Mouse (Mus musculus): ENCODE measurements around the gene Bysl. TPM values are rescaled to one million over a fixed set of nuclear protein-coding genes. Genes with fewer than 3 reads are reported as not detected.

The Bysl gene
- total and polyA plus RNA-seq, 3 experiments, result 8.1 to 35.2 (median 11.3) TPM

DNA sequence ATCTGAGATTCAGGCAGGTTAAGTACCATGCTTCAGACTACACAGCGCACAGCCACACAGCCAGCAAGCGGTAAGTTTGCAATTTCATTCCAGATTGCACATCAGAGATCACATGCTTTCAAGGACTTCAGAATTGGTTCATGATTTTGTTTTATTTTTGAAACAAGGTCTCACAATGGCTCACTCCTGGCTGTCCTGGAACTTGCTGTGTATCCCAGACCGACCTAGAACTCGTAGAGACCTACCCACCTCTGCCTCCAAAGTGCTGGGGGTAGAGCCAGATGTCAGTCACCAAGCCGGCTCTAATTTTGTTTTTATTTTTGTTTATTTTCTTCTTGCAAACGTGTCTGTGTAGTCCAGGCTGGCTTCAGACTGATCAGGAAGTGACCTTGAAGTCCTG is 48.4 kb downstream of the Bysl start:
- no peak for TF ChIP-seq GATA1 (IDR thresholded peaks at IDR 0.05; ENCODE audit: borderline replicate concordance, low read length)
- TF ChIP-seq TAL1 (conservative IDR thresholded peaks at IDR 0.05; ENCODE audit: low read depth, low read length), result no peak
- no peak for TF ChIP-seq GATA2 (IDR thresholded peaks at IDR 0.05; ENCODE audit: borderline replicate concordance, low read depth, low read length)
- no peak for TF ChIP-seq POLR2AphosphoS5 (IDR thresholded peaks at IDR 0.05; ENCODE audit: insufficient replicate concordance, low read depth, low read length)
- no peak for TF ChIP-seq CTCF (IDR thresholded peaks at IDR 0.05; ENCODE audit: low read depth, low read length)
- Histone ChIP-seq H3K9me3 (replicated peaks) (no peaks in the 10 kb centered on the region), H3K4me3 (ENCODE audit: low read depth, low read length) (no peak overlapping the region), H3K27me3 (ENCODE audit: insufficient read depth, low read length) (no peaks in the 10 kb centered on the region), H3K4me1 (ENCODE audit: insufficient read depth, low read depth, low read length) (peaks cover 45% of the 10 kb centered on the region), H3K36me3 (replicated peaks) (peaks cover 31% of the 10 kb centered on the region)
- no peak for DNase-seq (ENCODE audit: low spot score)
- no peak for ATAC-seq (ENCODE audit: extremely low read depth, insufficient number of reproducible peaks, low FRiP score, poor library complexity, severe bottlenecking)

DNA sequence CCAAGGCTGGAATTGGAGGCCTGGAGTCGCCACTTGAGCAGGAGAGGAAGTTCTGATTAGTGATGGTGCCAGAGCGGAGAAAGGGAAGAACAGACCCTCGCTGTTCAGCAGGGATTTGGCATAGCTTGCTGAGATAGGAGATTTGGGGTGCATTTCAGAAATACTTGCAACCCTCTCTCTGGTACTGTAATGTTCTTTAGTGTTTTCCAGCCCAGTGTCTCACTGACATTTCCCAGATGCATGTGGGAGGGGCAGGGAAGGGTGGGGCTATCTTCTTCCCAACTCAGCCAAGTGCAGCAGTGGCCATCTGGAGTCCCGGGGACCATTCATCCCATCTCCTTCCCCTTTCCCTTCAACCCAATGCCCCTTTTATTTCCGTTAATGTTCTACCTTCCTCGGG is 51.6 kb downstream of the Bysl start:
- H3K4me1 ChIP-seq (ENCODE audit: insufficient read depth, low read depth, low read length), result peaks cover 15% of the 10 kb centered on the region
- DNase-seq (ENCODE audit: low spot score) (no peak), ATAC-seq (ENCODE audit: extremely low read depth, insufficient number of reproducible peaks, low FRiP score, poor library complexity, severe bottlenecking) (no peak)
- TF ChIP-seq GATA2 (IDR thresholded peaks at IDR 0.05; ENCODE audit: borderline replicate concordance, low read depth, low read length), result no peak
- no peak for TF ChIP-seq TAL1 (conservative IDR thresholded peaks at IDR 0.05; ENCODE audit: low read depth, low read length)
- TF ChIP-seq GATA1 (IDR thresholded peaks at IDR 0.05; ENCODE audit: borderline replicate concordance, low read length), result no peak
- TF ChIP-seq POLR2AphosphoS5 (IDR thresholded peaks at IDR 0.05; ENCODE audit: insufficient replicate concordance, low read depth, low read length), result no peak
- TF ChIP-seq CTCF (IDR thresholded peaks at IDR 0.05; ENCODE audit: low read depth, low read length), result no peak
- no peak overlapping the region for H3K4me3 ChIP-seq (ENCODE audit: low read depth, low read length)
- peaks cover 37% of the 10 kb centered on the region for H3K36me3 ChIP-seq (replicated peaks)
- H3K9me3 ChIP-seq (replicated peaks), result no peaks in the 10 kb centered on the region
- no peaks in the 10 kb centered on the region for H3K27me3 ChIP-seq (ENCODE audit: insufficient read depth, low read length)

DNA sequence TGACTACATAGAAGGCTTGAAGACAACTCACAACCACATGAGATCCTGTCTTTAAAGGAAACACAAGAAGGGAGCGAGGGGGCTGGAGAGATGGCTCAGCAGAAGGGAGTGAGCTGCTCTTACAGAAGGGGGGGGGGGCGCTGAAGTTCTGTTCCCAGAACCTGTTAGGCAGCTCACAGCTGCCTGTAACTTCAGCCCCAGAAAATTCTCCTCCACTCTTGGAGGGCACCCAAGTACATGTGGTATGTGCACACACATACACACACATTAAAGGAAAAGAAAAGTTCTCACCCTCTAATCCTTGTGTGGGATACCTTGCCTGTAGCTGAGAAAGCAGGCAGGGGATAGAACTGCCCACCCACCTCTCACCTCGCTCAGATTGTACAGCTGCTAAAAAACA is 54.1 kb downstream of the Bysl start:
- Histone ChIP-seq H3K4me1 (ENCODE audit: insufficient read depth, low read depth, low read length) (peaks cover 6% of the 10 kb centered on the region; the same call in 1 of the 2 replicates), H3K27me3 (ENCODE audit: insufficient read depth, low read length) (no peaks in the 10 kb centered on the region), H3K9me3 (replicated peaks) (no peaks in the 10 kb centered on the region), H3K36me3 (replicated peaks) (peaks cover 37% of the 10 kb centered on the region), H3K4me3 (ENCODE audit: low read depth, low read length) (no peak overlapping the region)
- ATAC-seq (ENCODE audit: extremely low read depth, insufficient number of reproducible peaks, low FRiP score, poor library complexity, severe bottlenecking), result no peak
- TF ChIP-seq TAL1 (conservative IDR thresholded peaks at IDR 0.05; ENCODE audit: low read depth, low read length), result no peak
- no peak for TF ChIP-seq GATA2 (IDR thresholded peaks at IDR 0.05; ENCODE audit: borderline replicate concordance, low read depth, low read length)
- no peak for TF ChIP-seq CTCF (IDR thresholded peaks at IDR 0.05; ENCODE audit: low read depth, low read length)
- TF ChIP-seq POLR2AphosphoS5 (IDR thresholded peaks at IDR 0.05; ENCODE audit: insufficient replicate concordance, low read depth, low read length), result no peak
- no peak for TF ChIP-seq GATA1 (IDR thresholded peaks at IDR 0.05; ENCODE audit: borderline replicate concordance, low read length)
- DNase-seq (ENCODE audit: low spot score), result no peak

DNA sequence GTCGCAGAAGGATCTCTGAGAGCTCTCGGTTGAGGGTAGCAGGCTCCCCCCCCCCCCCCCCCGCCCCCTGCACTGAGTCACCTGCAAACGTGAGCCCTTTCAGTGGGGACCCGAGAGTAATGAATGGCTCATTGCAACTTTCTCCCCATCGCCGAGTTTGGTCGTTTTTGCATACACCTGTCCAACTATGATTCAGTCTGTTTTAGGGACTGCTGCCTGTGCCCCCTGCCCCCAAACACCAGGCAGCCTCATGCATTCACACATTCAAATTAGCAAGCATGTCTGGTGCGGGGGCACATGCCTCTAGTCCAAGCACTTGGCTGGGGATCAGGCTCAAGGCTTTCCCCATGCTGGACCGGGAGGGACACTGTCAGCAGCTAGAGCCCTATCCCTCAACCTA is 56.7 kb downstream of the Bysl start:
- Histone ChIP-seq H3K9me3 (replicated peaks) (no peaks in the 10 kb centered on the region), H3K4me1 (ENCODE audit: insufficient read depth, low read depth, low read length) (peaks cover 10% of the 10 kb centered on the region)
- TF ChIP-seq POLR2AphosphoS5 (IDR thresholded peaks at IDR 0.05; ENCODE audit: insufficient replicate concordance, low read depth, low read length) (no peak), GATA2 (IDR thresholded peaks at IDR 0.05; ENCODE audit: borderline replicate concordance, low read depth, low read length) (no peak), CTCF (IDR thresholded peaks at IDR 0.05; ENCODE audit: low read depth, low read length) (no peak), TAL1 (conservative IDR thresholded peaks at IDR 0.05; ENCODE audit: low read depth, low read length) (no peak), GATA1 (IDR thresholded peaks at IDR 0.05; ENCODE audit: borderline replicate concordance, low read length) (no peak)

DNA sequence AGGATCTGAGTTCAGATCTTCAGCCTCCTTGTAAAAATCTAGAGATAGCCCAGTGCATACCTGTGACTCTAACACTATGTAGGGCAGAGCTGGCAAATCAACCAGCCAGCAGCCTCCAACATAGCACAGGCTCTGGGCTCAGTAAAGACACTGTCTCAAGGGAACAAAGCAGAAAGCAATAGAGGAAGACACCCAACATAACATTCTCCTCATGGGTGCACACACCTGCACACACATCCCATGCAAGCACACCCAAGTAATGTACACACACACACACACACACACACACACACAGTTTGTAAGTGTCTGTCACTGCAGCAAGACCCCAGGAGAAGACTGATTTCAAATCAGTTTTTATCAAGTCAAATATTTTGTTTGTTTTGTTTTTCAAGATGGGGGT is 58.3 kb downstream of the Bysl start:
- Histone ChIP-seq H3K36me3 (replicated peaks) (peaks cover 29% of the 10 kb centered on the region), H3K4me3 (ENCODE audit: low read depth, low read length) (no peak overlapping the region), H3K4me1 (ENCODE audit: insufficient read depth, low read depth, low read length) (peaks cover 13% of the 10 kb centered on the region), H3K27me3 (ENCODE audit: insufficient read depth, low read length) (no peaks in the 10 kb centered on the region), H3K9me3 (replicated peaks) (no peaks in the 10 kb centered on the region)
- DNase-seq (ENCODE audit: low spot score) (no peak), ATAC-seq (ENCODE audit: extremely low read depth, insufficient number of reproducible peaks, low FRiP score, poor library complexity, severe bottlenecking) (no peak)
- TF ChIP-seq GATA1 (IDR thresholded peaks at IDR 0.05; ENCODE audit: borderline replicate concordance, low read length) (no peak), TAL1 (conservative IDR thresholded peaks at IDR 0.05; ENCODE audit: low read depth, low read length) (no peak), CTCF (IDR thresholded peaks at IDR 0.05; ENCODE audit: low read depth, low read length) (no peak), GATA2 (IDR thresholded peaks at IDR 0.05; ENCODE audit: borderline replicate concordance, low read depth, low read length) (no peak), POLR2AphosphoS5 (IDR thresholded peaks at IDR 0.05; ENCODE audit: insufficient replicate concordance, low read depth, low read length) (no peak)

More for the DNA sequence above, 56.7 kb downstream of the Bysl start:
- Histone ChIP-seq H3K27me3 (ENCODE audit: insufficient read depth, low read length) (no peaks in the 10 kb centered on the region), H3K4me3 (ENCODE audit: low read depth, low read length) (no peak overlapping the region), H3K36me3 (replicated peaks) (peaks cover 29% of the 10 kb centered on the region)
- ATAC-seq (ENCODE audit: extremely low read depth, insufficient number of reproducible peaks, low FRiP score, poor library complexity, severe bottlenecking) (no peak), DNase-seq (ENCODE audit: low spot score) (no peak)

DNA sequence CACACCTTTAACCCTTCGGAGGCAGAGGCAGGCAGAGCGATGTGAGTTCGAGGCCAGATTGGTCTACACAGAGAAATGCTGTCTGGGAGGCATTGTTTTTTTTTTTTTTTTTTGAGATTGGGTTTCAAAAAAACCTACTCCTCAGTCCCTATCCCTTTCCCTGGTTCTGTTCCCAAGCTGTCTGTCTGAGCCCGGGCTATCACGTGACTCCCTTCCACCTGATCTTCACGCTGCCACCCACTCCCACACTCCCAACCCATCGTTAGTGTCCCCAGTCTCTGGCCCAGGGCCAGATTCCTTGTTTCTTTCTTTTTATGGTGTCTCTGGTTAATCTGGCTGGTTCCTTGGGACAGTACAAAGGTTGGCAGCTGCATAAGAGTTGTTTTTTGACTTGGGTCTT is 60.2 kb downstream of the Bysl start:
- TF ChIP-seq POLR2AphosphoS5 (IDR thresholded peaks at IDR 0.05; ENCODE audit: insufficient replicate concordance, low read depth, low read length), result no peak
- no peak for TF ChIP-seq GATA1 (IDR thresholded peaks at IDR 0.05; ENCODE audit: borderline replicate concordance, low read length)
- no peak for TF ChIP-seq GATA2 (IDR thresholded peaks at IDR 0.05; ENCODE audit: borderline replicate concordance, low read depth, low read length)
- TF ChIP-seq TAL1 (conservative IDR thresholded peaks at IDR 0.05; ENCODE audit: low read depth, low read length), result no peak
- no peak for TF ChIP-seq CTCF (IDR thresholded peaks at IDR 0.05; ENCODE audit: low read depth, low read length)
- ATAC-seq (ENCODE audit: extremely low read depth, insufficient number of reproducible peaks, low FRiP score, poor library complexity, severe bottlenecking) (no peak), DNase-seq (ENCODE audit: low spot score) (no peak)
- Histone ChIP-seq H3K9me3 (replicated peaks) (no peaks in the 10 kb centered on the region), H3K27me3 (ENCODE audit: insufficient read depth, low read length) (no peaks in the 10 kb centered on the region), H3K4me1 (ENCODE audit: insufficient read depth, low read depth, low read length) (peaks cover 18% of the 10 kb centered on the region), H3K4me3 (ENCODE audit: low read depth, low read length) (no peak overlapping the region), H3K36me3 (replicated peaks) (peaks cover 21% of the 10 kb centered on the region)

Other genes with a start within 250 kb of the Bysl start
- gene Mrps10, start 242.6 kb downstream of the Bysl start, total RNA-seq (2014; fragmentation: Nextera tagmentation), result 64.7 and 71.5 TPM in 2 replicates
- 43.0 and 48.0 TPM in 2 replicates for gene Mrps10, start 242.6 kb downstream of the Bysl start, total RNA-seq (2017)
- 50.0 and 65.5 TPM in 2 replicates for gene Mrps10, start 242.6 kb downstream of the Bysl start, polyA plus RNA-seq (2012)
- not detected in 2 replicates for gene Guca1b, start 226.1 kb downstream of the Bysl start, total RNA-seq (2014; fragmentation: Nextera tagmentation)
- not detected in 2 replicates for gene Guca1b, start 226.1 kb downstream of the Bysl start, total RNA-seq (2017)
- not detected in 2 replicates for gene Guca1b, start 226.1 kb downstream of the Bysl start, polyA plus RNA-seq (2012)
- gene Guca1a, start 210.9 kb downstream of the Bysl start, total RNA-seq (2014; fragmentation: Nextera tagmentation), result not detected in 2 replicates
- gene Guca1a, start 210.9 kb downstream of the Bysl start, total RNA-seq (2017), result not detected in 2 replicates
- gene Guca1a, start 210.9 kb downstream of the Bysl start, polyA plus RNA-seq (2012), result 0.08 and 0.10 TPM in 2 replicates
- gene AI661453, start 174.9 kb downstream of the Bysl start, total RNA-seq (2014; fragmentation: Nextera tagmentation), result not detected in 2 replicates
- gene AI661453, start 174.9 kb downstream of the Bysl start, total RNA-seq (2017), result under 0.01 and 0.06 TPM in 2 replicates
- 0.02 and 0.03 TPM in 2 replicates for gene AI661453, start 174.9 kb downstream of the Bysl start, polyA plus RNA-seq (2012)
- not detected in 2 replicates for gene 1700001C19Rik, start 174.1 kb downstream of the Bysl start, total RNA-seq (2014; fragmentation: Nextera tagmentation)
- 0.17 TPM in 1 of 2 replicates, not detected in the other for gene 1700001C19Rik, start 174.1 kb downstream of the Bysl start, total RNA-seq (2017)
- not detected in 2 replicates for gene 1700001C19Rik, start 174.1 kb downstream of the Bysl start, polyA plus RNA-seq (2012)
- gene Taf8, start 109.2 kb downstream of the Bysl start, total RNA-seq (2014; fragmentation: Nextera tagmentation), result 29.1 and 31.1 TPM in 2 replicates
- 39.8 and 47.0 TPM in 2 replicates for gene Taf8, start 109.2 kb downstream of the Bysl start, total RNA-seq (2017)
- 22.3 and 22.4 TPM in 2 replicates for gene Taf8, start 109.2 kb downstream of the Bysl start, polyA plus RNA-seq (2012)
- gene Ccnd3, start 106.4 kb downstream of the Bysl start, total RNA-seq (2014; fragmentation: Nextera tagmentation), result 229 and 238 TPM in 2 replicates
- 134 and 143 TPM in 2 replicates for gene Ccnd3, start 106.4 kb downstream of the Bysl start, total RNA-seq (2017)
- 426 and 439 TPM in 2 replicates for gene Ccnd3, start 106.4 kb downstream of the Bysl start, polyA plus RNA-seq (2012)
- 36.4 and 38.8 TPM in 2 replicates for gene Med20, start 90 bp upstream of the Bysl start, total RNA-seq (2014; fragmentation: Nextera tagmentation)
- gene Med20, start 90 bp upstream of the Bysl start, total RNA-seq (2017), result 59.8 and 60.8 TPM in 2 replicates
- 6.0 and 9.9 TPM in 2 replicates for gene Med20, start 90 bp upstream of the Bysl start, polyA plus RNA-seq (2012)
- 2.7 and 9.6 TPM in 2 replicates for gene Gm20517, start 97 bp upstream of the Bysl start, total RNA-seq (2014; fragmentation: Nextera tagmentation)
- 1.2 and 2.0 TPM in 2 replicates for gene Gm20517, start 97 bp upstream of the Bysl start, total RNA-seq (2017)
- 0.05 TPM in 1 of 2 replicates, not detected in the other for gene Gm20517, start 97 bp upstream of the Bysl start, polyA plus RNA-seq (2012)
- 16.0 and 41.7 TPM in 2 replicates for gene Usp49, start 19.2 kb upstream of the Bysl start, total RNA-seq (2014; fragmentation: Nextera tagmentation)
- 5.3 and 6.0 TPM in 2 replicates for gene Usp49, start 19.2 kb upstream of the Bysl start, total RNA-seq (2017)
- 15.6 and 16.4 TPM in 2 replicates for gene Usp49, start 19.2 kb upstream of the Bysl start, polyA plus RNA-seq (2012)
- 343 and 409 TPM in 2 replicates for gene Tomm6, start 76.9 kb upstream of the Bysl start, total RNA-seq (2014; fragmentation: Nextera tagmentation)
- 55.4 and 69.9 TPM in 2 replicates for gene Tomm6, start 76.9 kb upstream of the Bysl start, total RNA-seq (2017)
- 258 and 272 TPM in 2 replicates for gene Tomm6, start 76.9 kb upstream of the Bysl start, polyA plus RNA-seq (2012)
- gene Frs3, start 77.5 kb upstream of the Bysl start, total RNA-seq (2014; fragmentation: Nextera tagmentation), result 1.5 and 2.1 TPM in 2 replicates
- gene Frs3, start 77.5 kb upstream of the Bysl start, total RNA-seq (2017), result 1.6 and 2.1 TPM in 2 replicates
- gene Frs3, start 77.5 kb upstream of the Bysl start, polyA plus RNA-seq (2012), result 2.0 and 3.0 TPM in 2 replicates
- gene Gm21981, start 83.0 kb upstream of the Bysl start, total RNA-seq (2014; fragmentation: Nextera tagmentation), result not detected in 2 replicates
- gene Gm21981, start 83.0 kb upstream of the Bysl start, total RNA-seq (2017), result 0.12 and 0.71 TPM in 2 replicates
- gene Gm21981, start 83.0 kb upstream of the Bysl start, polyA plus RNA-seq (2012), result 0.21 and 0.44 TPM in 2 replicates
- gene Prickle4, start 83.2 kb upstream of the Bysl start, total RNA-seq (2014; fragmentation: Nextera tagmentation), result not detected in 2 replicates
- gene Prickle4, start 83.2 kb upstream of the Bysl start, total RNA-seq (2017), result 1.2 TPM in 1 of 2 replicates, not detected in the other
- gene Prickle4, start 83.2 kb upstream of the Bysl start, polyA plus RNA-seq (2012), result 3.4 and 3.5 TPM in 2 replicates
- gene Pgc, start 115.3 kb upstream of the Bysl start, total RNA-seq (2014; fragmentation: Nextera tagmentation), result not detected in 2 replicates
- not detected in 2 replicates for gene Pgc, start 115.3 kb upstream of the Bysl start, total RNA-seq (2017)
- not detected in 2 replicates for gene Pgc, start 115.3 kb upstream of the Bysl start, polyA plus RNA-seq (2012)
- 11.9 and 17.8 TPM in 2 replicates for gene Tfeb, start 125.5 kb upstream of the Bysl start, total RNA-seq (2014; fragmentation: Nextera tagmentation)
- 10.7 and 11.6 TPM in 2 replicates for gene Tfeb, start 125.5 kb upstream of the Bysl start, total RNA-seq (2017)
- 57.0 and 73.2 TPM in 2 replicates for gene Tfeb, start 125.5 kb upstream of the Bysl start, polyA plus RNA-seq (2012)
- not detected in 2 replicates for gene Mdfi, start 223.2 kb upstream of the Bysl start, total RNA-seq (2014; fragmentation: Nextera tagmentation)
- gene Mdfi, start 223.2 kb upstream of the Bysl start, total RNA-seq (2017), result 0.05 TPM in 1 of 2 replicates, not detected in the other
- not detected in 2 replicates for gene Mdfi, start 223.2 kb upstream of the Bysl start, polyA plus RNA-seq (2012)